Mouse (Mus musculus) lung, adult 18-20 months (tissue): ENCODE measurements at regions not wholly inside any gene's neighbourhood (a gene's known extent, or its start where the extent isn't known, plus 50 kb on each side); places are given as distances from the start of the nearest gene placed in this dataset.
"Not testable (repeated sequence)": the region's sequence is repeated elsewhere in the genome, so short reads cannot be mapped to it uniquely, and the experiment has no call there.

ENCODE experiments used
- DNase-seq, 2 experiments: peaks; one replicate each; pipeline ENCODE4 v3.0.0; 2022; ENCODE audit warnings: mixed read lengths in 2 of 2

- no peak for DNase-seq
Measured at GRCm38 (mm10) chr5:77809844-77810243, 402.0 kb upstream of the Igfbp7 start.

DNA sequence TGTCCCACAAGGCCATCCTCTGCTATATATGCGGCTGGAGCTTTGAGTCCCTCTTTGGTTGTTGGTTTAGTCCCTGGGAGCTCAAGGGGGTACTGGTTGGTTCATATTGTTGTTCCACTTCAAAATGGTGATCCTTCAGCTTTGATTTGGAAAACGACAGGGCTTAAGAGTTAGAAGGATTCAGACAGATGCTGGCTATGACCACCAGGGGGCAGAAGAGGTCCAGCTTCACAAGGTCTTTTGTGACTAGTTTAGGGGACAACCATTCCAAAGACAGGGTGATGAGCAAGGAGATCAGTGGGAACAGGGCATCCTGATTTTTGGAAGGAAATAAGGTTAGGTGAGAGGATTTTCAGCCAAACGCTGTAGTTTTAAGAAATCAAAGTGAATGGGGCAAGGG is 399.9 kb upstream of the Igfbp7 start:
- DNase-seq: peak in 1 of 2 experiments; percentile 19

- no peak for DNase-seq
Measured at GRCm38 (mm10) chr5:77806334-77807157, 398.7 kb upstream of the Igfbp7 start.

DNA sequence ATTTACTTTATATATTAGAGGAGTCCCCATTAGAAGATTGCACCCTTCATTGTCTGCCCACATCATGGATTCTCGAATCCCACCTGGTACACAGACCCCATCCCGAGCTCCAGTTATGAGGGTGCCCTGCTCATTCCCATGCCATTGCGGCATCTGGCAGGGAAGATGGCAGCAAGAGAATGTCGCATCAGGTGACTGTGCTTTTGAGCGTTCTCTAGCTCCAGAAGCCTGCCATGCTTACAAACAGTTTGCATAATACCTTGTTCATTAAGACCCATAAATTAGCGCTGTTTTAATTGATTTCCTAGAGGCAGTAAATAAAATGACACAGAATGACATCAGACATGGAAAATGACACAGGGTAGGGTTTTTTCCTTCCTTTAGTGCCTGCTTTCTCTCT is 398.0 kb upstream of the Igfbp7 start:
- DNase-seq: no peak

DNA sequence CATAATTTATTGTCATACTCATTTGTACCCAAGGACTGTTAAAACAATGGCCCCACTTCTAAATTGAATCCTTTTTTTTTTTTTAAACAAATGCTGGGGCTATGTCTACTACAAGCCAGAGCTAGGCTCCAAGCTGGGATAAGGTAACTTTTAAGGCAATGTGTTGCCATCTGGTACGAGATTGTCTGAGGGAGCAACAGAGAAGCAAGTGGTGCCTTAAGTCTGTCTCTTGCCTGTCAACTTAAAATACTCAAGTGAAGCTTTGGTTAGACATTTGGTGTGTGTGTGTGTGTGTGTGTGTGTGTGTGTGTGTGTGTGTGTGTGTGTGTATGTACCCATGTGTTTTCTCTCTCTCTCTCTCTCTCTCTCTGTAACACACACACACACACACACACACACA is 397.5 kb upstream of the Igfbp7 start:
- no peak for DNase-seq

DNA sequence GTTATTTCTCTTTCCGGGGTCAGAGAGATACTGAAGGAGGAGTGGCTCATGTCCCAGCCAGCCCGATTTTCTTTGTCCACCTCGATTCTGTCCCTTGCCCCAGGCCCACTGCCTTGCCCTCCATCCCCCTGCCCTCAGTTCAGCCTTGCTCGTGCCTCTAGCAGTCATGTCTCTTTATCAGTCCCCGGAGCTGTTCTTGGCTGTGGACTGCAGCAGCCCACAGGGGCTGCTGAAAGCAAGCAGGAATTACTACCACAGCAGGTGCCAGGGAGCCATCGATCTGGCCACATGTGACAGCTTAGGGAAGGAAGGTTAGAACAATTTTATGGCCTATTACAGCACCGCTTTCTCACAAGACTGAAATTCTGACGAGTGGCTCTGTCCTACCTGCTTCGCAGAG is 396.3 kb upstream of the Igfbp7 start:
- DNase-seq: no peak

- DNase-seq: peak in 1 of 2 experiments; percentile 4
Measured at GRCm38 (mm10) chr5:77803562-77803961, 395.7 kb upstream of the Igfbp7 start.

GRCm38 (mm10) chr5:77796960-77797359 is 389.1 kb upstream of the Igfbp7 start:
- DNase-seq: no peak

DNA sequence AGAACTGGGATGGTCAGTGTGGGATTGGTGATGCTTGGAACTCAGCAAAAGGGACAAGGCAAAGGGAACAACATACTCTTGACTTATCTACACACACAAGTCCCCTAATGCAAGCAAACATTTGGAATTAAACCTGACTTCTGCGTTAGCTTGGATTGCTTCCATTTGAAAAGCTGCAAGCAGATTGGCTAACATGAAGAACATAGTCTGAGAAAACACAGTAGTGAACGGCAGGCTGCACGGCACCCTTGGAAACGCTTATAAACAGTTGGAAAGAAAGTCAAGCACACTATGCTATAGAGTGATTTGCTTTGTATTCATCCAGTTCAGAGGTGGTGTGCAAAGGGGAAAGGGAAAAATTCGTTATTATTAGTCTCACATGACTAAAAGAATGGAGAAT is 387.9 kb upstream of the Igfbp7 start:
- no peak for DNase-seq

- no peak for DNase-seq
Measured at GRCm38 (mm10) chr5:77783953-77784352, 376.1 kb upstream of the Igfbp7 start.

DNA sequence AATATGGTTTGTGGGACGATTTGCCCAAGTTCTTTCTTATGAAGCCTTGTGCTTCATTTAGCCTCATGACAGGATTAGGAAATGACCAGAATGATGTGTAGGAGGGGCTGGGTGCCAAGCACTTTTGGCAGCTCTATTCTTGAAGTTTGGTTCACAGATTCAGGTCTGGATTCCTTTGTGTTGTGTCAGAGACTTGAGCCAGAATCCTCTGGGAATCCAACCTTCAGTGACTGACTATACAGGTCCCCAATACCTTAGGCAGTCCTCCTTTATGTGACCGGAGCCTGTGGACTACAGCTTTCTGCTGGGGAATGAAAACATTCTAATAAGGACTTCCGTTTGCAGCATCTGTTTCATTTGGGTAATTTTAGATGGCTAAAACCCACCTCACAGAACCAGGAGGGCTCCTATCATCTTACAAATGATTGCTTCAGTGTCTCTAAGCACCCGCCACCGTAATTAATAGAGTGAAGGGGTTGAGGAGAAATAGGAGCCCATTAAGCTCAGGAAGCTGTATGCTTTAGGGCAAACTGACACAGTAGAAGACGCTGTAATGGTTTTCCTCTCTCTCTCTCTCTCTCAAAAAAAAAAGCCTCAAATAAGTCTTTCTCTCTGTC is 354.7 kb upstream of the Igfbp7 start:
- no peak for DNase-seq

GRCm38 (mm10) chr5:77762013-77762412 is 354.2 kb upstream of the Igfbp7 start:
- no peak for DNase-seq

- no peak for DNase-seq
Measured at GRCm38 (mm10) chr5:77748933-77749332, 341.1 kb upstream of the Igfbp7 start.

GRCm38 (mm10) chr5:77746604-77747003 is 338.8 kb upstream of the Igfbp7 start:
- DNase-seq: no peak

DNA sequence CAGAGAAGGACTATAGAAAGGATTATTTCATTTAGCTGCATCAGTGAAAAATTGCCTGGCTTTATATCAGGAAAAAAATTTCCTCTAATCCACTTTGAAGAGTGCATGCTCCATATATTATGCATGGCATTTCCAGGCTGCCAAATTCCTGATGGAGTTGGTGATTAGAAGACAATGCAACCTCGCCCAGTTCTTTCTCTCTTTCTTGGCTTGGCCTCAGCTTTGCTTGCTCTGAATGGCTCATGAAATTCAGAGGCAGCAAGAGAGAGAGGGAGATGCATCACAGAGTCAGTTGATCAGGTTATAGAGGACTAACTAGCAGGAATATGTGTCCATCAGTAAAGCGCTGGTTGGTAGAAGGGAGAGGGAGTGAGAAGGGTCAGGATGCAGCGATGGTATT is 335.6 kb upstream of the Igfbp7 start:
- DNase-seq: no peak

DNA sequence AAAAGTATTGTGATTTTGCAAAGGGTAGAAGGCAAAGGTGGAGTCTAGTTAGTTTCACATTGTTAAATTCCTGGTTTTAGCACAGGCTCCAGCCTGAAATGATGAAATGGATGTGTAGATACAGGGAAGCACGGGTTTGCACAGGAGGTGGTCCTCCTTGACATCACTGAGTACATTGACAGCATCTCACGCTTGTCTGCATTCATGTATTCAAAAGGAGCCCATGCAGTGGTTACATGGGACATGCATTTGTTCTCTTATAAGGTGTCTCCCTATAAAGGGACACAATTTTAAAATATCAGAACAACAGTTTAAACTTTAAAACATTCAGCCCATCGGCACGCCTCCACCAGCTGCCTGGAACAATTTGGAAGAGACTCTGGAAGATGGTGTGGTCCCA is 322.4 kb upstream of the Igfbp7 start:
- DNase-seq: not testable (repeated sequence)

DNA sequence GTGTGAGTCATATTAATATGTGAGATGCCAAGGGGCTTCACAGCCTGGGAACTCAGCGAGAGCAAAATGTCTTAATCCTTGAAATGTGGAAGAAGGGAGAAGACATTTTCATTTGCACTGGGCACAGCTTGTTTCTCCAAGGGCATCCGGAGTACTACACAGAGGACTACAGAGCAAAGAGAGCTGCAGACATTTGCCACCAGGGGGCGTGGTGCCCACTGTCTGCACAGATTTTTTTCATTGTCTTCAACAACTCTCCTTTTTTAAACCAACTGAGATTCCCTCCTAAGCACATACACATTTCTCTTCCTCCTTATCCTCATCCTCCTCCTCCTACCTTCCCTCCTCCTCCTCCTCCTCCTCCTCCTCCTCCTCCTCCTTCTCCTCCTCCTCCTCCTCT is 273.8 kb upstream of the Igfbp7 start:
- no peak for DNase-seq

DNA sequence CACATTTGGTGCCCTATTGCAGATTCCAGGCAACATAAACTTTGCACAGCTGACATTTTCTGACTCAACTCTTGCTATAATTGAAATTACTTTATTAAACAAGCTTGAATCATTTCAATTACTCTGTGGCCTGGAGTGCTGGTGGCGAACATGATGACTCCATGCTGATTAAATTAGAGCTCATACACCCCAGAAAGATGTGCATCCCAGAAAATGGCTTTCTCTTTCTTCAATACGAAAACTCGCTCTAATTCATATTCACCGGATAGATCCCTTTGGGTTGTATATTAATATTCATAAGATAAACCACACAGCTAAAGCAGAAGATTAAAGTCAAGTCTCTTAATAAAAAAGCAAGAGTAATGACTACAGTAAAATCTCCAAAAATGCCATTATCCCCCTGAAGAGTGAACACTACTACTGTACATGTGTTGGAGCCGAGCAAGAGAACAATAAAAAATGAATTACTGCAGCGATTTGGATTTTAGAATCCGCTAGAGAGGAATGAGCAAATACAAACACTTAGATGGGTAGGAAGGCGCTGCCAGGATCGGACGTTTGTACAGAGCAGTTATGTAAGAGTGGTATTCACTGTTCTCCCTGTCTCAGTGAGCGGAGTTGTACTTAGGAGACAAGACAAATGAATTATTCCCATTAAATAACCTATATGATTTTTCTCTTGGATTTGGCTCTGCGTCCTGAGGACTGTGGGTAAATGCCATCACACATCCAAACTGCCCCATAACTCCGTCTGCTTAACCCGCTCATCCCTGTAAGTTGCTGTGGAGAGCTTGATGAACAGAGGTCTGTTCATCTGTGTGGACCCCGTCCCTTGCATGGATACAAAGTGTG is 264.5 kb upstream of the Igfbp7 start:
- no peak for DNase-seq

DNA sequence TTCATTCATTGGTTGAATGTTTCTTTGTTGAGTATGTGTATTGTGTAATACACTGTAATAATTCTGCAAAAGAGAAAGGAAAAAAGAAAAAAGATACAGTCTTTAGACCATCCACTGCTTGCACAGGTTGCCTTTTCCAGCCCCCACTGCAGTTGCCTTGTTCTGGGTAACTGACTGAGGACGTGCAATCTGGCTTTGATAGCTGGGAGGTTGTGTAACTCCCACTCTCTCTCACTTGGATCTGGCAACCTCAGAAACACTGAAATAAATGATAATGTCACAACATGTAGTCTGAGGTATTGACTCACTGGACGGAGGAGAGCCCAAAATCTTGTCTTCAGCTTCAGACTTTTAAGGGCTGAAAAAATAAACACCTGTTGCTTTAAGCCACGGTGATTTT is 255.3 kb upstream of the Igfbp7 start:
- DNase-seq: no peak

GRCm38 (mm10) chr5:77659016-77659415 is 251.2 kb upstream of the Igfbp7 start:
- DNase-seq: no peak

GRCm38 (mm10) chr5:77644651-77645050 is 236.8 kb upstream of the Igfbp7 start:
- no peak for DNase-seq

GRCm38 (mm10) chr5:77620402-77620801 is 212.6 kb upstream of the Igfbp7 start:
- DNase-seq: no peak

- DNase-seq: no peak
Measured at GRCm38 (mm10) chr5:77610496-77610895, 202.7 kb upstream of the Igfbp7 start.

DNA sequence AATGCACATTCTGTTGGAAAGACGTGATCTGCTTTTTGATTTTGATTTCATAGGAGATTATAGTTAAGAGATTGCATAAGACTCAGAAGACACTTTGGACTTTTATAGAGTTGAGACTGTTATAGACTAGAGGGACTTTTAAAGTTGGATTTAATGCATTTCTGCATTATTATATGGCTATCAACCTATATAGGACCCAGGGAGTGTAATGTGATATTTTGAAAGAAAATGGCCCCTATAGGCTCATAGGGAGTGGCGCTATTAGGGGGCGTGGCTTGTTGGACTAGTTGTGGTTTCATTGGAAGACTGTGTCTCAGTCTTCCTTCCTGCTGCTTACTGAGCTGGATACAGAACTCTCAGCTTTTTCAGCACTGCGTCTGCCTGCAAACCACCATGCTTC is 186.9 kb upstream of the Igfbp7 start:
- DNase-seq: no peak
